Mouse (Mus musculus) intestine, embryonic 14.5 days (tissue): ENCODE measurements around the gene Lrrc29. TPM values are rescaled to one million over a fixed set of nuclear protein-coding genes. Genes with fewer than 3 reads are reported as not detected.
"Not testable (repeated sequence)": the region's sequence is repeated elsewhere in the genome, so short reads cannot be mapped to it uniquely, and the experiment has no call there.

Source experiments
- ATAC-seq: fragments of 200-750 bp; cut with Nextera tagmentation; replicated peaks from 2 replicates; pipeline ENCODE4 v1.8.0; 2017; ENCODE audit warnings: low read depth, moderate number of reproducible peaks, moderate TSS enrichment, moderate library complexity; ENCODE audit not compliant: low FRiP score, low TSS enrichment
- DNase-seq: peaks from one replicate; pipeline ENCODE4 v3.0.0-alpha.2; 2018; ENCODE audit warnings: low spot score
- H3K27ac ChIP-seq: fragments of 300-500 bp; sonication (generic); 2 replicates; pipeline ENCODE4 v1.5.1; 2014; ENCODE audit warnings: low read depth, mild to moderate bottlenecking, control low read depth
- H3K27me3 ChIP-seq: fragments of 300-500 bp; sonication (generic); replicated peaks from 2 replicates; pipeline ENCODE4 v1.6.1; 2014; ENCODE audit warnings: low read length, control low read depth; ENCODE audit not compliant: control insufficient read depth, insufficient read depth
- H3K36me3 ChIP-seq: fragments of 300-500 bp; sonication (generic); 2 replicates; pipeline ENCODE4 v1.6.1; 2014; ENCODE audit warnings: low read length, control low read depth; ENCODE audit not compliant: control insufficient read depth, insufficient read depth
- H3K4me1 ChIP-seq: fragments of 300-500 bp; sonication (generic); replicated peaks from 2 replicates; pipeline ENCODE4 v1.6.1; 2014; ENCODE audit warnings: low read length, control low read depth, mixed read lengths; ENCODE audit not compliant: control insufficient read depth, insufficient read depth
- H3K4me2 ChIP-seq: fragments of 300-500 bp; sonication (generic); 2 replicates; pipeline ENCODE4 v1.6.1; 2014; ENCODE audit warnings: low read length
- H3K4me3 ChIP-seq: fragments of 300-500 bp; sonication (generic); 2 replicates; pipeline ENCODE4 v1.5.1; 2014; ENCODE audit warnings: low read depth, low read length, control low read depth, mixed read lengths
- H3K9ac ChIP-seq: fragments of 300-500 bp; sonication (generic); 2 replicates; pipeline ENCODE4 v1.6.1; 2014; ENCODE audit warnings: mild to moderate bottlenecking, low read length
- H3K9me3 ChIP-seq: fragments of 300-500 bp; sonication (generic); 2 replicates; pipeline ENCODE4 v1.6.1; 2016; ENCODE audit warnings: low read length, control low read depth; ENCODE audit not compliant: control insufficient read depth
- WGBS: fragments of 180-500 bp; shearing (Covaris S2); extraction: QIAGEN DNeasy Blood & Tissue Kit; methylation state at CpG from one replicate; pipeline ENCODE4 v1.1.7; 2014; 5-methylcytosine and 5-hydroxymethylcytosine counted together
- polyA plus RNA-seq: library from polyadenylated mRNA; unstranded; fragments of >200 nt; fragmentation: Nextera tagmentation; extraction: Ambion mirVana; gene quantifications from 2 replicates; pipeline ENCODE4 v1.2.1, GENCODE M21; 2014

Gene Lrrc29
- polyA plus RNA-seq, 1 experiment from 2014 or later: 1.9 TPM

DNA sequence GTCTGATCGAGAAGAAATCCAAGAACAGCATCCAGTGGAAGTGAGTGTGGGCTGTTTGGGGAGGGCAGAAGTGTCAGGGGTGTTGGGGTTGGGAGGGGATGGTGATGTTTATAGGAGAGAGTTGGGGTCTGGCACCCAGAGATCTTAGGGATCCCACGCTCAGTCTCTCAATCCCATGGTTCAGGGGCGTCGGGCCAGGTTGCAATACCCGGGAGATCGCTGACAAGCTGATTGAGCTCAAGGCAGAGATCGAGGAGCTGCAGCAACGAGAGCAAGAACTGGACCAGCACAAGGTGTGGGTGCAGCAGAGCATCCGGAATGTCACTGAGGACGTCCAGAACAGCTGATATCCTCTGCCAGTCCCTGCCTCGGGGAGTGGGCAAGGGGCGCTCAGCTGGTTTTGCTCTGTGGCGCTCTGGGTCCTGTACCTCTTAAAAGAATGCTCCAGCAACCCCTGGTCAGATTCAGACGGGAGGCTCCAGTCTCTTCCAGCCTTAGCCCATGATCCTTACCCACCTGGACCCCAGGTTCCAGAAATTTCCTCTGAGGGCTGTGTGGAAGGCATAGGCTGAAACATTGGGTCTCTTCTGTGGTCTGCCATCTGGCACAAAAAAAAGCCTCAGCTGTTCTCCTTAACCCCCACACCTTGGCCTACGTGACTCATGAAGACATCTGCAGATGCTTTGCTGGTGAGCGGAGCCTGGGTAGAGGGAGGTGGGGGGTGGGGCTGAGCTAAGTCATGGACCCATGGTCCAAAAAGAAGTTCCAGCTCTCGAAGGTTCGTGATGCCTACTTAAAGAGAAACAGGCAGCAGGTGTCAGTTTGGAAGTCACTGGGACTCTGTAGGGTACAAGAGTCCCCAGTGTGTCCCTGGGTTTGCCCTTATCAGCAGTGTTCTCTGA is 27.5 kb downstream of the Lrrc29 start:
- DNase-seq (no peak), ATAC-seq (no peak)
- Histone ChIP-seq H3K27me3 (no peaks in the 10 kb centered on the region), H3K4me2 (peak overlapping the region; percentile 94), H3K36me3 (peaks cover 48% of the 10 kb centered on the region), H3K4me3 (peak overlapping the region; percentile 59), H3K9me3 (no peaks in the 10 kb centered on the region), H3K27ac (no peak overlapping the region), H3K4me1 (peaks cover 17% of the 10 kb centered on the region), H3K9ac (peak overlapping the region; percentile 63)
- 59% methylated on average over 18 of the region's 18 CpGs for WGBS

- Histone ChIP-seq H3K36me3 (peaks cover 39% of the 10 kb centered on the region), H3K4me1 (peaks cover 17% of the 10 kb centered on the region), H3K4me2 (peak within 1 kb of the TSS; percentile 94), H3K27ac (peak within 1 kb of the TSS; percentile 17; the same call in 1 of the 2 replicates), H3K4me3 (peak within 1 kb of the TSS; percentile 59), H3K27me3 (no peaks in the 10 kb centered on the region), H3K9me3 (no peaks in the 10 kb centered on the region), H3K9ac (peak within 1 kb of the TSS; percentile 63)
- 0% methylated on average over 58 of the region's 58 CpGs for WGBS
- ATAC-seq (peak; percentile 86), DNase-seq (peak; percentile 90)
Measured at GRCm38 (mm10) chr8:105297511-105298192, 28.4 kb downstream of the Lrrc29 start, which contains the start of gene E2f4. TSS of gene E2f4 (plus strand) at chr8:105297663.

GRCm38 (mm10) chr8:105295895-105296573 is 30.0 kb downstream of the Lrrc29 start, which contains the start of gene Exoc3l:
TSS of gene Exoc3l (minus strand) at chr8:105296101.
- ATAC-seq (no peak), DNase-seq (no peak)
- Histone ChIP-seq H3K27me3 (no peaks in the 10 kb centered on the region), H3K4me3 (peak within 1 kb of the TSS; percentile 59), H3K4me1 (peaks cover 17% of the 10 kb centered on the region), H3K36me3 (peaks cover 24% of the 10 kb centered on the region), H3K9ac (peak within 1 kb of the TSS; percentile 63; the same call in 1 of the 2 replicates), H3K4me2 (peak within 1 kb of the TSS; percentile 70), H3K9me3 (no peaks in the 10 kb centered on the region), H3K27ac (no peak within 1 kb of the TSS)
- 53% methylated on average over 11 of the region's 11 CpGs for WGBS

- ATAC-seq (no peak), DNase-seq (no peak)
- WGBS: 70% methylated on average over 11 of the region's 11 CpGs
- Histone ChIP-seq H3K27me3 (peaks cover 6% of the 10 kb centered on the region), H3K9ac (no peak overlapping the region), H3K36me3 (peaks cover 17% of the 10 kb centered on the region), H3K27ac (no peak overlapping the region), H3K4me1 (peaks cover 21% of the 10 kb centered on the region), H3K9me3 (no peaks in the 10 kb centered on the region), H3K4me3 (peak overlapping the region; percentile 1; the same call in 1 of the 2 replicates), H3K4me2 (peak overlapping the region; percentile 18; the same call in 1 of the 2 replicates)
Measured at GRCm38 (mm10) chr8:105295256-105295655, 30.8 kb downstream of the Lrrc29 start.

- 62% methylated on average over 9 of the region's 9 CpGs for WGBS
- H3K4me1 ChIP-seq: peaks cover 25% of the 10 kb centered on the region
- H3K9ac ChIP-seq: no peak overlapping the region
- peaks cover 12% of the 10 kb centered on the region for H3K36me3 ChIP-seq
- H3K4me3 ChIP-seq: no peak overlapping the region
- ATAC-seq (no peak), DNase-seq (no peak)
- H3K27me3 ChIP-seq: peaks cover 10% of the 10 kb centered on the region
- no peaks in the 10 kb centered on the region for H3K9me3 ChIP-seq
- no peak overlapping the region for H3K27ac ChIP-seq
- H3K4me2 ChIP-seq: no peak overlapping the region; the same call in 1 of the 2 replicates
Measured at GRCm38 (mm10) chr8:105294776-105295175, 31.3 kb downstream of the Lrrc29 start.

DNA sequence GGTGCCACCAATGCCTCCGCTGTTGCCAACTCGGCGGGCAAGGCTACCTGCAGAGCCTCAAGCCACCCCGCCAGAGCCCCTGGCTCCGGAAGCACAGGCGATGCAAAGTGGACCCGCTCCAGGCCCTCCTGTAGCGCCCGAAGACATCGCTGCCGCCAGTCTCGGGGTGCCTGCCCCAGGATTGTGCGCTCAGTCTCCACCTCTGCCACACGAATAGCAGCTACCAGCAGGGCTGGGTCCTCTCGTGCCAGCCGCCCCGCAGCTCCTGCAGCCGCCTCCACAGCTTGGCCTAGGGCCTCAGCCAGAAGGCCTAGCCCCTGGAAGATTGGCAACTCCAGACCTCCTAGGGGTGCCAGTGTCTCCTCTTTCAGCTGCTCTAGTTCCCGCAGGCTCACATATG is 32.7 kb downstream of the Lrrc29 start:
- Histone ChIP-seq H3K36me3 (no peaks in the 10 kb centered on the region), H3K9me3 (no peaks in the 10 kb centered on the region), H3K4me2 (no peak overlapping the region), H3K9ac (no peak overlapping the region), H3K4me1 (peaks cover 20% of the 10 kb centered on the region), H3K27ac (no peak overlapping the region), H3K27me3 (peaks cover 10% of the 10 kb centered on the region), H3K4me3 (no peak overlapping the region)
- DNase-seq (no peak), ATAC-seq (no peak)
- WGBS: 65% methylated on average over 19 of the region's 19 CpGs

- no peak overlapping the region for H3K27ac ChIP-seq
- ATAC-seq (no peak), DNase-seq (no peak)
- peaks cover 17% of the 10 kb centered on the region for H3K4me1 ChIP-seq
- no peak overlapping the region for H3K9ac ChIP-seq
- H3K27me3 ChIP-seq: peaks cover 10% of the 10 kb centered on the region
- no peak overlapping the region for H3K4me2 ChIP-seq
- no peaks in the 10 kb centered on the region for H3K36me3 ChIP-seq
- WGBS: 81% methylated on average over 7 of the region's 7 CpGs
- H3K9me3 ChIP-seq: no peaks in the 10 kb centered on the region
- H3K4me3 ChIP-seq: no peak overlapping the region
Measured at GRCm38 (mm10) chr8:105292471-105292870, 33.6 kb downstream of the Lrrc29 start.

DNA sequence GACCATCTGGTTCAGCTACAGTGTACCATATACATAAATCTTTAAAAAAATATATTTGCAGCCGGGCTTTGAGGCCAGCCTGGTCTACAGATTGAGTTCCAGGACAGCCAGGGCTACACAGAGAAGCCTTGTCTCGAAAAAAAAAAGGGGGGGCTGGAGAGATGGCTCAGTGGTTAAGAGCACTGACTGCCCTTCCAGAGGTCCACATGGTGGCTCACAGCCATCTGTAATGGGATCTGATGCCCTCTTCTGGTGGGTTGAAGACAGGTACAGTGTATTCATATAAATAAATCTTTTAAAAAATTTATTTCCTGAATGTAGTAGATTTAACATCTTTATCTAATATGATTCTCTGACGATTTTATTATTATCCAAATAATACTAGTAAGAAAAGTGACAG is 34.3 kb downstream of the Lrrc29 start:
- H3K9ac ChIP-seq, H3K36me3 ChIP-seq, H3K4me2 ChIP-seq, H3K4me3 ChIP-seq, ATAC-seq, H3K9me3 ChIP-seq, H3K27ac ChIP-seq, DNase-seq: not testable (repeated sequence)
- Histone ChIP-seq H3K4me1 (peaks cover 12% of the 10 kb centered on the region), H3K27me3 (peaks cover 10% of the 10 kb centered on the region)
- 65% methylated on average over 3 of the region's 3 CpGs for WGBS
